Mouse (Mus musculus): ENCODE results near the gene Scarf1.

Scarf1 gene

DNA sequence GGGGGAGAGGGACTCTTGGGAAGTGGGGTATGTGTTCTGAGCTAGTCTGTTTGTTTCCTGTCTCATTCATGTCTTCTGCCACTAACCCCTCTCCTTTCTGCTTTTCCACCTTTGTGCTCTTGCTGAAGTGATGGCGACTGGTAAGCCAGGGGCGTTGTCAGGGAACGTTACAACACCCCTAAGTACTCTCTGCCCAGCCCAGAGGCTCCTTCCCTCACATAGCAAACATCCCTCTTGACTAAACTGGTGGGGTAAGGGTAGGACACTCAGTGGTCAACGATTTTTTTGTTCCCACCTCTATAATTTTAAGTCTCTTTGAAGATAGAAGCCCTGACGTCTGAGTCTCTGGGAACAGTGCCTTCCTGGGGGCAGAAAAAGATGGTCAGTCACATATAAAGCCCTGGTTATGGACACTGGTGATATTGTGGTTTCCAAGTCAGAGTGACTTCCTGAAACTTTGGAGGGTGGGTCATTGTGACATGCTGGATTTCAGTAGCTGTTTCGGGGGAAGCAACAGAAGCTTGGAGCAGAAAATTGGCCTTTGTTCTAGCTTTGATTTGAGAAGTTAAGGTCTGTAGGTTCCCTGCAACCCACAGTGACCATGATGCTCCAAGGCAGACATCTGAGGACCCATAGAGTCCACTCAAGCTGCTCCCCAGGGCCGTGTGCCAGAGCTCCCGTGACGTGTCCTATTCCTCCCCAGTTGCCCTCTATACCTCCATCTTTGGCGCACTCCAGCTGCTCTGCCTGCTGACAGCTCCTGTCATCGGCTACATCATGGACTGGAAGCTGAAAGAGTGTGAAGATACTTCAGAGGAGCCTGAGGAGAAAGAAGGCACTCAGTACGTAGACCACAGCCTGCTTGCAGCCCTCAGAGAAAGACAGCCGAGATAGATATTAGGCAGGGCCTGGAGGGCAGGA, 53.2 kb downstream of the Scarf1 start:
- no peak for DNase-seq

- no peak for DNase-seq
Observed at GRCm38 (mm10) chr11:75567346-75568114, 54.2 kb downstream of the Scarf1 start.

GRCm38 (mm10) chr11:75568115-75568511, 54.8 kb downstream of the Scarf1 start:
- no peak for DNase-seq

- peak; percentile 67 to 80 for DNase-seq
Observed at GRCm38 (mm10) chr11:75568962-75569361, 55.6 kb downstream of the Scarf1 start.

- DNase-seq: no peak
Observed at GRCm38 (mm10) chr11:75570375-75571125, 57.2 kb downstream of the Scarf1 start.

DNA sequence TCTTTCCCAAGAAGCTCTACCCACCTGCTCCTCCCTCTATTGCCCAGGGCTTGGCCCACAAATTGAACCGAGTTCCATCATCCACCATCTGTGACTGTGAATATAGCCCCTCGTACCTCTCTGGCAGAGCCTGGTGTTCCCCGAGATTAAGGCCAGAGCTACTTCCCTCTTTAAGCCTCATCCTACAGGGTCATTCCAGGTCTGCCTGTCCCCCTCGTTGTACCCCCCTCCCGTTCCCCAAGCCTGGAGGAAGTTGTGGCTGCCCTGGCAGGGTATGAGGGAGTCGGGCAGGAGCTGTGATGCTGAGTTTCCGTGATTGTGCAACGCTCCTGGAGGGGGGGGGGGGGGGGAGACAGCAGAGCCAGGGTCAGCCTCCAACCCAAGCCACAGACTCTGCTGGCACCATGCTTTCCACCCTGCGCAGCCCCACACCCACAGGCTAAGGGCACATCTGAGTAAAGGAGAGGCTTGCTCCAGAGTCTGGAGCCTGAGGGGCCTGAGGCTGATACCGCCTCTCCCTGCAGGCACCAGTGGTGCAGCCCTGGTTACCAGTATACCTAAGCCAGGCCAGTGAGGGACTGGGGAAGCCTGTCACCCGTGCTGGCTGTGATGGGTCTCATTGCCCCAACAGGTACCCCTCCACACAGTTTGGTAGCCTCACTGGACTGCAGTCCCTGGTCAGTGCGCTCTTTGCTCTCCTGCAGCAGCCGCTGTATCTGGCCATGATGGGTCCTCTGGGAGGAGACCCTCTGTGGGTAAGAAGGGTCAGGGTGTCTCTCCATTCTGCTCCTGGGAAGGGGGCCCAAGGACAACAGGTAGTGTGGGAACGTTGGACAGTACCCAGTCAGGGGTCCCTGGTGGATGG, 58.0 kb downstream of the Scarf1 start:
- no peak for DNase-seq

DNA sequence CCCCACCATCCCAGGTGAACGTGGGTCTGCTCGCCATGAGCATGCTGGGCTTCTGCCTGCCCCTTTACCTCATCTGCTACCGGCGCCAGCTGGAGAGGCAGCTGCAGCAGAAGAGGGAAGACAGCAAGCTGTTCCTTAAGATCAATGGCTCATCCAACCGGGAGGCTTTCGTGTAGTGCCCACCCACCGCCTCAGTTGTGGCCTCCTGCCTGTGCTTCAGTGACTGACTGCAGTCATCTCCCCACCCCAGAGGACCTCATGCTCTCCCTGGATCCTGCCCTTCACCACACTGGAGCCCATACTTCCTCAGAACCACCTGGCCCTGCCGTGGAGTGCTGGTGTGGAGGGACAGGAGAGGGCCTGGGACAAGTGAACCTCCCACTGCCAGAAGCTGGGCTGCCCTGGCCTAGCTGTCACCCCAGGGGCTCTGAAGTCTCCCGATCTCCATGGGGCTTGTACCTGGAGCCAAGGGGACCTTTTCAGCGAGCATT, 59.0 kb downstream of the Scarf1 start:
- DNase-seq: no peak

GRCm38 (mm10) chr11:75572854-75573650, 59.7 kb downstream of the Scarf1 start:
- DNase-seq: peak; percentile 93 to 96

- no peak for DNase-seq
Observed at GRCm38 (mm10) chr11:75574378-75575123, 61.2 kb downstream of the Scarf1 start.

DNA sequence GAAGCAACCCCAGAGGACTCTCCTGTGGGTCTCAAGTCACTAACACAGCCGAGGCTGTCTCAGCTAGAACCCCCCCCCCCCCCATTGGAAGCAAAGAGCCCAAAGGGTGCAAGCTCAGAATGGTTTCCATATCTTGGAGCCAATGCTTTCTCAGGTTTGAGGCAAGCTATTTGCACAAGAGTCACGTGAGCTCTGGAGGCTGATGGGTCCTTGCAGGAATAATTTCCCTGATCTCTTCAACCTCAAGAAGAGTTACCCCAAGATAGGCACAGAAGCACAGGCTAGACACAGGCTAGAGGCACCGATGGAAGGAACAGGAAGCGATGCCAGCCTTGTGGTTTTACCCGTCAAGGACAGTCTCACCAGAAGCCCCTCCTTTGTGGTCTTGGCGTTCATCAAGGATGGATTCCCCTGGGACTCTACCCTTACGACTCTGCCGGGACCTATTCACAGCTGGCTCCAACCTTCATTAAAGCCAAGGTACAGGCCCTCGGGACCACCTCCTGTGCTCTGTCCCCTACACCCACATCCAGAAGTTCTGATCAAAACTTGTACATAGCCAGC, 62.3 kb downstream of the Scarf1 start:
- DNase-seq: no peak

All from kidney, postnatal 25 days (tissue).